Mouse (Mus musculus): ENCODE measurements at regions not wholly inside any gene's neighbourhood (a gene's known extent, or its start where the extent isn't known, plus 50 kb on each side); places are given as distances from the start of the nearest gene placed in this dataset.

DNA sequence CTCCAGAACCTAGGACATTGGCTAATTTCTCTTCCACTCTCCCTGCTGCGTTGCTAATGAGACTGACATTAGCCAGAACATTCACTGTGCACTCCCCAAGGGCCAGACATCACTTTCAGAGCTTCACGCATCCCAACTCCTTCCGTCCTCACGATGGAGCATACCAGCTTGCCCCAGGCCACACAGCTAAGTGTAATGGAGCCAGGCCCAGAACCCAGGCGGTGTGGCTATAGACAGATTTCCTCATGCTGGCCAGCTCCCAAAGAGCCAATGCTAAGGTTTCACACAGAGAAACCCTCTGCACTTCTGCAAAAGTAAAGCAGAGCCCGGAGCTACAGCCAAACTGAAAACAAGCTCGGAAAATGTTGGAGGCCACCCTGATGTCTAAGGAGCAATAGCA, 139.1 kb downstream of the Vegfa start:
- DNase-seq (ENCODE audit: low read depth in 2 of 2, low spot score in 2 of 2): no peak

DNA sequence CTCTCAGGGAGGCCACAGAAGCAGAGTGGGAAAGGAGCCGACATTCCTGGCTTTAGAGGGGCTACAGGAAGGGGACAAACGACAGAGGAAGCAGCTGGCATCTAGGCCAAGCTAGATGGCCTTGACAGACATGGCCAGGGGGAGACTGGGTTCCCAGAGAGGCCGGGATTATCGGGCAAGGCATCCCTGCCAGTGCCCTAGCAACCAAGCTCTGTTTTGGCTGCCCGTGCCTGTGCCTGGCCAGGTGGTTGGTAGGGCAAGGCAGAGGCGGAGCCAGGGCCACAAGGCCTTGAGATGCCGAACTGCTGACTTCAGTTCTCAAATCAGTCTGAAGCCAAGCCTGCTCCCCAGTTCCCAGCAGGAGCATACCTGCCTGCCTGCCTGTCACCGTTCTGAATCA, 142.7 kb downstream of the Vegfa start:
- no peak for DNase-seq (ENCODE audit: low read depth in 2 of 2, low spot score in 2 of 2)

DNA sequence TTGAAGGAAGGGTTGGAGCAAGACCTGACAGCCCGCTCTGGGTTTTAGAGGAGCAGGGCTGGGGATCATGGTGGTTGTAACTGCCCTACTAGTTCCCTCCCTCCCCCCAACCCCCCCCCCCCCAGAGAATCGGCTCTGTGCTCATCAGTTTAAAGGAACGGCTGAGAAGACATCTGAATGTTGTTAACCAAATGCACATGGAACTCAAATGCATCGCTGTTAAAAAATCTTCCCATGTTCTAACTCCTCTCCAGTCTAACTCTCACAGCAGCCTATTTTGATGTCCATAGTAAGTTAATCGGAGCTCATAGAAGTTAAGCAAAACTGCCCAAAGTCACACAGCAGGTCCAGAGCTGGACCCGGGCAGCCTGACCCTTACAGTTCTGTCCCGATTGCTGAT, 143.1 kb downstream of the Vegfa start:
- DNase-seq (ENCODE audit: low read depth in 2 of 2, low spot score in 2 of 2): no peak

DNA sequence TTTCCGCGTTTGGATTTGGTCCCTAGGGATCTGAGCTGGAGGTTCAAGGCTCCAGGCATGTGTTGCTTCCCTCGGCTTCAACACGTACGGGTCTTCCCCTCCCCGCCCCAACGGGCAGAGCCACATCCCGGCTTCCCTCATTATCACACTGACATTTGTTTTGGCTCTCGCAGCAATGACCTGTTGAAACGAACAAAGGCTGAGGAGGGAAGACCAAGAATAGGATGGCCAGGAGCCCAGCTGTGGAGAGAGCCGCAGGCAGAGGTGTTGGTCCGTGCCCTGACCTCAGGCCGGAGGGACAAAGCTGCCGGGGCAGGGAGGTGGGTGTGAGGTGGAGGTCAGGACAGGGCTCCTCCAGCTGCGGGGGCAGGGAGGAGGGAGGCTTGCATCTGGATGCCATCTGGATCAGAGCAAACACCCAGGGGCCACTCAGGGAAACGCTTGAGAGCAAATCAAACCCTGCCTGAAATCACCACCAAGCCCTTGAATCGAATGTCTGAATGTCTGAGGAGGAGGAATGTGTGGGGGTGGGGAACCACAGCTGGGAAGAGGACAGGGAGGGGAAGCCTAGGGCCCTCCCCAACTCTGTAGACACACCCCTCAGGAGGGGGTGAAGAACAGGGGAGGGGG, 145.6 kb downstream of the Vegfa start:
- DNase-seq (ENCODE audit: low read depth in 2 of 2, low spot score in 2 of 2): no peak

DNA sequence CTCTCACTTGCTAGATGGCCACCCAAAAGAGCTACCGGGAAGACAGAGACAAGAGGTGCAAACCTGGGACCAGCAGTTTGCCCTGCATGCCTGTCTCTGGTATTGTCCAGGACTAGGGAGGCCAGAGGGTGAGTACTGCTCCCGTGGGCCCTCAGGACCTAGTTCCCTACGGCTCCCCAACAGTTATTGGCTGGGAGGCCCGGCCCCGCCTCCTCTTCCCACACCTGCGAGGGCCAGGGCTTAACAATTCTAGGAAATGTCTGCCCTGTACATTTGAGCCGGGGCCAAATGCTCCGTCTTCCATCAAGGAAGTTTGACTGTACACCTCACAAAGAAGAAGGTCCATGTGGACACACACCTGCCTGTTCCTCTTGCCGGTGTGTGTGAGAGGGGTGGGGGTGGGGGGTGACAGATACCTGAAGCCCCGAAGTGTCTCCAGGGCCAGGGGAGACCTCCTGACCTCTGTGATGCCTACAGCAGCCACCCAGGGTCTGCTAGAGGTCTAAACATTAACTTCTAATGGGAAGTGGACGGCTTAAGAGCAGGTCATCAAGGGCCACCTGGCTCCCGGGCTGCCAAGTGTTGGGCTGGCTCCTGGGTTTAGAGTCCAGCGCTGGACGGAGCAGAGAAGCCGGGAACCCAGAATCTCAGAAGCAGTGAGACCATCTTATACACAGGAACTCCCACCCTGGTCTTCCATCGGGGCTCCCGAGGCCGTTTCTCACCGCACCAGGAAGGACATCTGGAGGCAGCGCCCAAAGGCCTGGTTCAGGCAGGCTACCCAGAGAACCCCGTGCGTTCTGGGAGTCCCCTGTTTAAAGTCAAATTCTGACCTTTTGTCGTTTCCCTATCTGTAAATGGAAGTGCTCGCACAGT, 146.5 kb downstream of the Vegfa start:
- DNase-seq (ENCODE audit: low read depth in 2 of 2, low spot score in 2 of 2): no peak

DNA sequence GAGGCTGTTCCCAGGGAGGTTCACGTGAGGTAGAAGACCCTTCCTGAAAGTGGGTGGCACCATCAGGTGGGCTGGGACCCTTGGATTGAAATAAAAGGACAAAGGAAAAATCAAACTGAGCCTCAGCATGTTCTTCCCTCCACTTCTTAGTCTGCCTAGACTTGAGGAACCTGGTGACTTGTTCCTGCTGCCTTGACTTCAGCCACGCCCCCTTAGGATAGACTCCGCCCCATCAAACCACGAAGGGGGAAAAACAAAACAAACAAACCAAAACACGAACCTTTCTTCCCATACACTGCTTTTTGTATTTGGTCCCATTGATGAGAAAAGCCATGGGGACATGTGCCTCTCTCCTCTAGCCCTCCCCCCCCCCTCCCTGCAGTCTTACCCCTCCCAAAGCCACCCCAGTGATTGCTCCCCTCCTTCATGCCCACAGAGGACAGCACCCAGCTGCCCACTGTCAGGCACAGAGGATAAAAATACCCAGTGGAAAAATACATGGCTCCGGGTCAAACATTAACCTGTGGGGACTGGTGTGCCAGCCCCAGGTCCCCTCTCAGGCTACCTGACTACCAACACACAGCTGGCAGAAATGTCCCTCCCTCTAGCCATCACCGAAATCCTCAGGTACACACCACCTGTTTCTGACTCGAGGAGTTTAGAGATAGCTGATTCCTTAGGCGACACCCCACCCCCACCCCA, 148.0 kb downstream of the Vegfa start:
- no peak for DNase-seq (ENCODE audit: low read depth in 2 of 2, low spot score in 2 of 2)

DNA sequence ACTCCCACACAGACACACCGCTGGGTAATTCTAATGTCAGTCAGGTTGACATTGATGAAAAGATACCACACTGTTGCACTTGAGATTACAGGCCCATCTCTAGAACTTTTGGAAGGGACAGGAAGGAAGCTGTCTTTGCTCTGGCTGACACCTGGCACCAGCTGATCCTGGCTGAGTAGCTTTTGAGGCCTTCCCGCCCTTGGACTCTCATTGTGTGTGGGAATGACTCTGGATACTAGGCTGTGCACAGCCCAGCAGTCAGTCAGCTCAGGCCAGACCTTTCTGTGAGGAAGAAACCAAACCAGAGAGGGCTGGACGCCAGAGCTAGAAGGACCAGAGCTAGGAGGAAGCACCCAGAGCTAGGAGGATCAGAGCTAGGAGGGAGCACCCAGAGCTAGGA, 149.0 kb upstream of the 1600014C23Rik start:
- DNase-seq (ENCODE audit: low read depth in 2 of 2, low spot score in 2 of 2): no peak

DNA sequence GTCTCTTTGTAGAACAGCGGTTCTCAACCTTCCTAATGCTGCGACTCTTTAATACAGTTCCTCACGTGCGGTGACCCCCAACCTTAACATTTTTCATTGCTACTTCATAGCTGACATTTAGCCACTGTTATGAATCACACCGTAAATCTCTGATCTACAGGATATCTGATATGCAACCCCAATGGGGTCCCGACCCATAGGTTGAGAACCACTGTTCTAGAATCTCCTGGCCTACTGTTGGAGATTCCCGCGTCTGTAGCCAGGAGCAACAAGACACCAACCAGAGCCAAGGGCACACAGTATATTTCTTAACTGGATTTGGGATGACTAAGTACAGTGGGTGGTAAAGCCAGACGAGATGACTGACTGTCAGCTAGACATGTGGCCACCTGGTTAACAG, 147.6 kb upstream of the 1600014C23Rik start:
- DNase-seq (ENCODE audit: low read depth in 2 of 2, low spot score in 2 of 2): no peak

DNA sequence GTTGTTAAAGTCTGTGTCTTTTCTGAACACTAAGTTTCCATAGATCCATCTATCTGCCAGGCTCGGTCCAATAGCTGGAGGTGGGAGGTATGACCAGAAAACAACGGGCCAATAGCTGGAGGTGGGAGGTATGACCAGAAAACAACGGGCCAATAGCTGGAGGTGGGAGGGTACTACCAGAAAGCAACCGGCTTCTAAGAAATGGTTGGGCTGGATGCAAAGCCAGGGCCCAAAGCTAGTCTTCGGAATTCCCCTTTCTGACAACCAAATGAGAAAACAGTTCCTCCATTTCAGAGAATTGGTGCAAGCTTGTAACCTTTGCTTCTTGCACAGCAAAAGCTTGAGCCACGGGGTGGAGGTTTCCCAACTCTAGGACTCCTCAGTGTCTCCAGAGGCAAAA, 147.1 kb upstream of the 1600014C23Rik start:
- DNase-seq (ENCODE audit: low read depth in 2 of 2, low spot score in 2 of 2): no peak

DNA sequence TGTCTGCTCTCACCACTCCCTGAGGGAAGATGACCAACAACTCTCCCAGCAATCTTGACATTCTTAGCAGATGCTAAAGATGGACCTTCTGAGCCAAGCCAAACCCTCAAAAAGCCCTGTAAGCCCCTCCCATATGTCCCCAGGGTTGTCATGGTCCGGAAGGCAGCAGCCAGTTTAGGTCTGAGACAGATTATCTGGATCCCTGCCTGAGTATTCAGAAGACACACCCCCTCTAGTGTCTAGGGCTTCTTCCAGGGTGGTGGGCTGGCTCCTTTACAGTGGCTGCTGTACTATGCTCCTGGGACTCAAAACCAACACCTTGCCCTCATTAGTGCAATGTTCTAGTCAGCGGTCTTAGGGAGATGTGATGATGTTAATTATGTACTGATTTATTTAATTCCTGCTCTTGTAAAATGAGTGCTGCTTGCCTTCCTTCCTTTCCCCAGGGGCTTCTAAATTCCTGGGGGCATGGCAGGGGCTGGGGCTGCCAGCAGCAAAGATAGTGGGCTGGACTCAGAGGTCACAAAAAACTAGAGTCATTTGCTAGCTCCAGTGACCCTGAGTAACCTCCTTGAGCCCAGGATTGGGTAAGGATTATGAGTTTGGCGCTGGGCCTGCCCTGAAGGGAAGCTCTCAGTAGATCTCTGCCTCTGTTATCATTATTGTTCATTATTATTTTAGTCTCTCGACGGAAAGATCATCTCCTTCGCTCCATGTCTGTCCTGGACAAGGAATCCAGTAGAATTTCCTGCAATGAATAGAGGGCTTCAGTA, 146.0 kb upstream of the 1600014C23Rik start:
- DNase-seq (ENCODE audit: low read depth in 2 of 2, low spot score in 2 of 2): no peak

DNA sequence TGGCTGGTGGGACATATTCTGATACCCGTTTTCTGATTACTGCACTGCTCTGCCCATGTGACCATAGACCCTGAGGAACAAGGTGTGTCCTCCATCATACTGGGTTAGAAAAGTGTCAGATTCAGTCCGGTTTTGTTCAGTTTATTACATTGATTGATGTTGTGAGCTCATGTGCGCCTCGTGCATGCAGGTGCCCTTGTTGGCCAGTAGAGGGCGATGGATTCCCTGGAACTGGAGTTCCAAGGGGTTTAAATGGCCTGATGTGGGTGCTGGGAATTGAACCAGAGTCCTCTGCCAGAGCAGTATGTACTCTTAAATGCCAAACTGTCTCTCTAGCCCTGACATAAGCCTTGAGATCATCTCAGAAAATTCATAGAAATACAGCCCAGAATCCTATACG, 144.8 kb upstream of the 1600014C23Rik start:
- DNase-seq (ENCODE audit: low read depth in 2 of 2, low spot score in 2 of 2): no peak

DNA sequence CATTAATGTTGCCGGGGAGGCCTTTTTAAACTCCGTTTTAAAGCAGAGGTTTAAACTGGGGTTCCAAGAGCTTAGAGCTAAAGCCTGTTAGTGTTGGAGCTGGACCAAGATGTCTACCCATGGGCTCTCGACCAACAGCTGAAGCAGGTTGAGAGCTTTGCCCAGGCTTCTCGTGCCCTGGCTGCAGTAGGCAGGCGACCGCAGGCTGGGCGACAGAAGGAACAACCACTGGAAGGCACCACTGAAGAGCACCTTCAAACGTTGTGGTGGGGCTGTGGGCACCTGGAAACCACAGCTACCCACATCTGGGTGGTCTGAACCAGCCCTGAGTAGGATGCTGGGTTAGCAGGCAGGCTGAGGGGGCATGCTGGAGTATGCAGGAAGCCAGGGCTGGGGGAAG, 141.7 kb upstream of the 1600014C23Rik start:
- no peak for DNase-seq (ENCODE audit: low read depth in 2 of 2, low spot score in 2 of 2)

DNA sequence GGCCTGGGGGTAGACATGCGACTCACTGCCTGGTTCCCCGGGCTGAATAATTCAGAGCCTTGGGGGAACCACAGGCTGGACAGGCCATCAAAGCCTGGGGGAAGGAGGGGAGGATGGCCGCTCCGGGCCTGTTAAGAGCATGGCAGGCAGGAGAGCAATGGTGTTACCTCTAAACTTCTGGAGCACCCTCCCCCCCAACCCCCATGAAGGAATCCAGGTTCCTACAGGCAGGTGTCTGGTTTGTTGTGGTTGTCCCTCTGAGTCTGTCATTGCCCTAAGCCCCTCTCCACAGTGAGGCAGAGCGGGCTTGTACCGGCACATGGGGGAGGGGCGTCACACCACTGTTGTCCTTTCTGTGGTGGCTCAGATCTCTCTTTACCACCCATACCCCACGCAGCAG, 140.4 kb upstream of the 1600014C23Rik start:
- no peak for DNase-seq (ENCODE audit: low read depth in 2 of 2, low spot score in 2 of 2)

DNA sequence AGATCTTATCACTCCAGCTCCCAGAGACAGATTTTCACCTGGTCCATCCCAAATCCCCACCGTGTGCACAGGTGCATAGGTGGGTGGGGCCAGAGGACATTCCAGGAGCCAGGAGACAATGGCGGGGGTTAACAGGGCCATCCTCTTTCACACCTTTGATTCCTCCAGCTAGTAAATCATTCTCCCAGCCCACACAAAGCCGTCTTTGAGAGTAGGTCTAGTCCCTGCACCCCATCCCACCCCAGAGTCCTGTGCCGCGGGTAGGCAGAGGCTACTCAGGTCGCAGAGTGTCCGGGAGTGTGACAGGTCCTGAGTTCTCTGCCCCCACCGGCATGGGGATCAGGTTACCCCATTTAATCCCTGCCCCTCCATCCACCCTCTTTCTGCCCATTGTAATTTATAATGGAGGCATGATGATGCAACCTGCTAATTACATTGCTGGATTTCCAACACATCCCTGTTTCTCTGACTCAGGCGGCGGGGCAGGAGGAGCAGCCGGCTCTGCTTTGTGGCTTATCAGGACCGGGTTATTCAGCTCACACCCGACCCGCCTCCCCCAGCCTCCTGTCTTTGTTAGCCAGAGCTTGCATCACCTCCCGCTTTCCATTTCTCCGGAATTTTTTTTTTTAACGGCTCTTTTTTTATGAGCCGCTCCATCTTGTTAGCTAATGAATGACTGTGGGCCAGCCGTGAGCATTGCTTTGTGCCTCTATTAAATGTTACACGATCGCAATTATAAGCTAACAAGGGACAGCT, 139.7 kb upstream of the 1600014C23Rik start:
- no peak for DNase-seq (ENCODE audit: low read depth in 2 of 2, low spot score in 2 of 2)

DNA sequence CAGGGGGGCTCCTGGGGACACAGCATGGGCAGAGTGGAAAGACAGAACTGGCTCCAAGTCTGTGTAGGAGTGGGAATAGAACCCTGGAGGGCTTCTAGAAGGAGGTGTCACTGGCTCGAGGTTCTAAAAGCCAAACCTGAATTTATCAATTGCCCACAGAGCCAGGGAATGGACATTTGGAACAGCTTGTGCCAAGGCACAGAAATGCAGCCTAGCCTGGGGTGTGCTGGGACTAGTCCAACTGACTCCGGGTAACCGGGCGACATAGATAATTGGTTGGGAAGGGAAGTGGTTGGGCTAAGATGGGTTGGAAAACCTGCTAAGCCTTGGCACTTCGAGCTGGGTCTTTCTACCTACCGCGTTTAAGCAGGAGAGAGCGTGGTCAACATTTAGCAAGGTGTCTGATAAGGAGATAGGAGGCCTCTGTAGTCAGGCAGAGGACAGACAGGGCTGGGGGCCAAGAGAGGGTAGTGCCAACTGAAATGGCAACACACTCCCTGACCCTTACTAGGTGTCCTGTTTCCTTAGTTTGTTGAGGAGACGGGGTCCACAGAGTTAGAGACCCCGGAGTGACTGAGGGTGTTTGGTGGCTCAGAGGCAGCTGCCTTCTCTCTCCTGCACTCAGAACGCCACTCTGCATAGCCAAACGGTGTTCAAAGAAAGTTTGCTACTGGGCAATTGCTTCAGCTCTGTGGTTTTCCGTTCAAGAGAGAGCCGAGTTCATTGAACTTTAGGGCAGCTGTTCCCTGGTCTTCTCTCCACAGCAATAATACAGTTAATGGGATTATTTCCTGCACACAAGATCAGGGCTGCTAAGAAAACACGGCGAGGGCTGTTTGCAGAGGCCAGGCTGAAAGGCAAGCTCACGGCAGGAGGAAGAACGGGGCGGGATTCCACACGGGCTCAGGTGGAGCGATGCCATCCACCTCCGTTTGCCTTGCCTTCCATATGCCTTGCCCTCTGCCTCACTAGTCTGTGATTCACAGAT, 138.3 kb upstream of the 1600014C23Rik start:
- DNase-seq (ENCODE audit: low read depth in 2 of 2, low spot score in 2 of 2): no peak

DNA sequence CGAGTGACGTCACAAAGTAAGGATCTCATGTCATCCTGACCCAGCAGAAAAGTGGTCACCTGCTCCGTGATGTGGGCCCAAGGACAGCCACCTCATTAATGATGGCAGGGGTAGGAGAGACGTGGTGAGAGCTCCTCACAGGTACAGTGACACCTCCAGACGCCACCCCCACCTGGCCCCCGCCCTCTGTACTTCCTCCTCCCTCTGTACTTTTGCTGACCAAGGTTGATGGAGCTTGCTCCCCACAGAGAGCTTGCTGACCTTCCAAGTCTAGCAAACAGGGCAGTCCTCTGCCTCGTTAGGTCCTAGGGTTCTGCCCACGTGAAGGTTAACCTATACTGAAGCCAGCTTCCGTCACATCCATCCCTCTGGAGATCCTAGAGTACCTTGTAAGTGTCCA, 137.4 kb upstream of the 1600014C23Rik start:
- DNase-seq (ENCODE audit: low read depth in 2 of 2, low spot score in 2 of 2): no peak

DNA sequence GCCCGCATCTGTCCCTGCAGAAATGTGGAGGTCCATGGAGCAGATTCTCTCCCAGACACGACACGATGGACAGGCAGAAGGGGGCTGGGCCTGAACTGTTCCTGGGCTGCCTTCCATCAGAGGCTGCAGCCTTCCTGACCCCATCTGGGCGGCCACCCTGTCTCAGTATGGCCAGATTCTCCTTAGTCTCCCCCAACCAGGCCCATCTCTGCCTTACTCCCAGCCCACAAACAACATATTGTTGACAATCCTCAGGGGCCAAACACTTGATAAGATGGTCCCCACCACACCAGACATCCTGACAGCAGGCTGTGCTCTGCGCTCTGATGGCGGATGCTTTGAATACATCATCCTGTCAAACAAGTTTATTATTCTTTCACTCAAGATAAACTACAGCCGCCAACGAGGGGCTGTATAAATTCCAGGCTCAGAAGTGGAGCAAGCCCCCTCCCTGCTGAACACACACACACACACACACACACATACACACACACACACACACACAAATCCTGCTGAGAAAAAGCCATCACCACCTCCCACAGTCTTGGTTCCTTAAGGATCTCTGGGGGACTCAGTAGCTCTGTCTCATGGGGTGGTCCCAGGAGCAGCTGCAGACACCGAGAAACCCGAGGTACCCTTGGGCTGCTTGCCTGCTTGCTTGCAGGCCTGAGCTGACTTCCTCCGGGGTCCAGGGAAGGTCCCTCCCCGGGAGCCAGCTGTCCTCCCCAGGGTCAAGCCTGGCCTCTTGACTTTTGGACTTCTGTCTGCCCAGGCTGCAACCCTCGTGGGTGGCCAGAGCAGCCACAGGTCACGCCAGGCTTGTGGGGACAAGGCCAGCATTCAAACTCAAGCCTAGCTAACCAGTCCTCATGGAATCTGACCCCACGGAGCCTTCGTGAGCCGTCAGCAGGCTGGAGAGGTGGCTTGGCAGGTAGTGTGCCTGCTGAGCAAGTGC, 135.6 kb upstream of the 1600014C23Rik start:
- DNase-seq (ENCODE audit: low read depth in 2 of 2, low spot score in 2 of 2): no peak

DNA sequence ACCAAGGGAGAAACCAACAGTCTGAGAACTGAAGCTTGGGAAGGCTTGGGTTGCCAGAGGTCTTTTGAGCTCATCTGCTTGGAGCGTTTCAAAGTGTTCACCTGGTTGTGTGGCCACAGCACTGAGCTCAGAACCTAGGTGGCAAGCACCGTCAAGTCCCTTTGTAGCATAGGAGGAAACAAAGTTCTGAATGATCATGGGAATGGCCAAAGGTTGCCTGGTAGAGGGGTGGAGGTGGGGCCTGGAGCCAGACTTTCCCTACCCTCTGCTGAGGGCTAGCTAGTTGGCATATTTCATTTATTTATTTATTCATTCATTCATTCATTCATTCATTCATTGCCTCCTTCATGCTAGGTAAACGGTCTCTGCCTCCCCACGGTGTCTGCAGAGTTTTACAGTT, 134.9 kb upstream of the 1600014C23Rik start:
- no peak for DNase-seq (ENCODE audit: low read depth in 2 of 2, low spot score in 2 of 2)

All from CD8-positive naive resting alpha-beta T cell, adult 2 months (primary cell).